Mouse (Mus musculus): ENCODE results near the gene Sugp1. TPM values are rescaled to one million over a fixed set of nuclear protein-coding genes. Genes with fewer than 3 reads are reported as not detected.

Gene Sugp1
- 13.9 TPM for polyA plus RNA-seq (2014; fragmentation: Illumina TruSeq; extraction: RNeasy Lipid Tissue Mini Kit (QIAGEN cat#74804); ENCODE audit: insufficient read depth, low read depth, low replicate concordance)

DNA sequence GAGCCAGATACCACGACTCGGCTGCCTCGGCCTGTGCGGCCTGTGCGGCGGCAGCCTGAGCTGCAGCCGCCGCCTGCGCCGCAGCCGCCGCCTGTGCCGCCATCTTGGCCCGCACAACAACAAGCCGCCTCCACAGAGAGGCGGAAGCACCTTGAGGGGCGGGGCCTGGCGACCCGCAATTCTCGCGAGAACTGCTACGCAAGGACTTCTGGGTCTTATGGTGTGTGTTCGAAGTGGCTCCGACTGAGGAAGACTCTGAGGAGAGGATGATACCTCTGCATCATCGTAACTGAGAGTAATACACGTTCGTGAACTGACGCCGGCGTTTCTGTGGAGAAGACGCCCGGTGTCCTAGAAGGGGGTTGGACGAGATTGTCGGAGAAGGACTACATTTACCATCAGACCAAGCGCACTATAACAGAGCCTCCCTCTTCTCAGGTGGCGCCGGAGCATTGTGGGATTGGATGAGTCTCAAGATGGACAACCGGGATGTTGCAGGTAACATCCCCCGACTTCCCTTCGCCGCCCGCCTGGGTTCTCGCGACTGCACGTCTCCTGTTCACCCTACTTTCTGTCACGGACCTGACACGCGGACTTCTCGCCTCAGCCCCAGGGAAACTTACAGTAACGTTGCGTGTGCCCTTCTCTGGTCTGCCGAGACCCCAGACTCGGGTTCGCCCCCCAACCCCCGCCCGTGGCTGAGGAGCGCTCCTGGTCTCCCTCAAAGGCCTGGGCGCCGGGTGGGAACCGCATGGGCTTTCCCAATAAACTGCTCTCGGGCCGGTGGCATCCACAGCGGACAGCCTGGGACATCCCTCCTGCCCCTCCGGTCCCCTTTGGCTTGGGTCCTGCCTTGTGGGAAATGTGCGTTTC is at the start of gene Sugp1, which contains the start of gene Mau2:
TSS of gene Sugp1 (plus strand) at position 231 of the 873 bp plus-strand sequence.
TSS of gene Mau2 (minus strand) at position 152 of the 873 bp plus-strand sequence.

DNA sequence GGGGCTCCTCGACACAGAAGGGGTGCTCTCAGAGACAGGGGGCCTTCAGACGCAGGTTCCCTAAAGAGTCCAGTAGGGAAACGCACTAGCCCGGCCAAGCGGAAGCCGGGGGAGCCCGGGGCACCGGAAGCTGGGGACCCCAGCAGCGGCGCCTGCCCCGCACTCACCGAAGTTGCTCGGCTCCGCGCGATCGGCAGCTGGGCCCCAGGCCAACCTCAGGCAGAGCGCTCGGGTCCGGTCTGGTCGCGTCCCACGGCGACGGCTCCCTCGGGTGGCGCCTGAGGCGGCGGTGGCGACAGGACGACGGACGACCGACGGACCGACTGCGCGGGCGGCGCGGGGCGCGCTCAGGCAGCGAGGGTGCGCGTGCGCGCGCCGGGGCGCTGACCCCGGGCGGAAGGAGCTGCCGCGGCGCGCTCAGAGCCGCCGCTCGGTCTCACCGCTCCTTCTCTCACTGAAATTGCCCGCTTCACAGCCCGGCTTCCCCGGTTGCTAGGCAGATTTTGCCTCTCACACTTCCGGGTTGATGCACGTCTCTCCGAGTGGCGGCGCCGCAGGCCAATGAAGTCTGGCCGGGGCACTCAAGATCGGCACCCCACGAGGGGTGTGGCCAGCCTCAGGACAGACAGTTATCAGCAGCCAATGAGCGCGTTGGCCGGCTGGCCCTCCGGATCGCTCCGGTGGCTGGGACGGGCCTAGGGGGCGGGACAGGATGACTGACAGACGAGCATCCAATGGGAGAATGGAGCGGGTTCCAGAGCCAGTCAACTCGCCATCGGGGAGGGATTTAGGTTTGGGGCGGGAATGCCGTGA is 46.6 kb upstream of the Sugp1 start, which contains the start of gene Gatad2a:
TSS of gene Gatad2a (minus strand) at position 609 of the 813 bp plus-strand sequence.

DNA sequence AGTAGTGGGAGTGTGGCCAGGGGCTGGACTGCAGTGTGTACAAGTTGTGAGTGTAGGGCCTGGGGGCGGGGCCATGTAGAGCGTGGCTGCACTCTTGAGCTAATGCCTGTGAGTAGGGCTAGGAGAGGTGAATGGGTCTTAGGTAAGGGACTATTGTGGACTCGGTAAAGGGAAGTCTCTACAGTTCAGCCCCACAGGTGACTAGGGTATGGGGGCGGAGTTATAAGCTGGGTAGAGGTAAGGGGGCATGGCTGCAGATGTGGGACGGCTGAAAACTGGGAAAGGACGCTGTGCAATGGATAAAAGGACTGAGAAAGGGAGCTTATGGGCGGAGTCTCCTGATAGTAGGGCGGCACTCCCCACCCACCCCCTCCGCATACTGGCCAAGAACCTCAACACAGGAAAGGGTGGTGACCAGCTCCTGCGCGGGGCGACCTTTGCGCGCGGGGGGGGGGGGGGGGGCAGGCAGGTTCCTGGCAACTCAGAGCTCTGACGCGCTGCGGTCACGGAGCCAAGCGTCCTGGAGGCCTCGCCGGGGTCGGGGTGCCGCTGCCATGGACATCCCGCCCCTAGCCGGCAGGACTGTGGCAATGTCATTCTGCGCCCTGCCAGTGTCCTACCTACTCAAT is 29.9 kb downstream of the Sugp1 start, which contains the start of gene Tm6sf2:
TSS of gene Tm6sf2 (plus strand) at position 484 of the 629 bp plus-strand sequence.

GRCm38 (mm10) chr8:70083285-70083684 is 40.7 kb downstream of the Sugp1 start, which contains the start of gene Hapln4:
Gene Hapln4, plus strand, starts transcription at chr8:70083457.

GRCm38 (mm10) chr8:70120667-70121066 is 78.1 kb downstream of the Sugp1 start, which contains the start of gene Ncan:
Gene Ncan, minus strand, starts transcription at chr8:70120873.

Other genes with a start within 250 kb of the Sugp1 start
- 12.9 TPM for gene Gmip, start 234.1 kb upstream of the Sugp1 start, polyA plus RNA-seq (2014; fragmentation: Illumina TruSeq; extraction: RNeasy Lipid Tissue Mini Kit (QIAGEN cat#74804); ENCODE audit: insufficient read depth, low read depth, low replicate concordance)
- gene Lpar2, start 220.4 kb upstream of the Sugp1 start, polyA plus RNA-seq (2014; fragmentation: Illumina TruSeq; extraction: RNeasy Lipid Tissue Mini Kit (QIAGEN cat#74804); ENCODE audit: insufficient read depth, low read depth, low replicate concordance) = 1.1 TPM
- gene Pbx4, start 210.3 kb upstream of the Sugp1 start, polyA plus RNA-seq (2014; fragmentation: Illumina TruSeq; extraction: RNeasy Lipid Tissue Mini Kit (QIAGEN cat#74804); ENCODE audit: insufficient read depth, low read depth, low replicate concordance) = 2.6 TPM
- gene Cilp2, start 155.1 kb upstream of the Sugp1 start, polyA plus RNA-seq (2014; fragmentation: Illumina TruSeq; extraction: RNeasy Lipid Tissue Mini Kit (QIAGEN cat#74804); ENCODE audit: insufficient read depth, low read depth, low replicate concordance) = 0.38 TPM
- 0.35 TPM for gene Tssk6, start 140.6 kb upstream of the Sugp1 start, polyA plus RNA-seq (2014; fragmentation: Illumina TruSeq; extraction: RNeasy Lipid Tissue Mini Kit (QIAGEN cat#74804); ENCODE audit: insufficient read depth, low read depth, low replicate concordance)
- 137 TPM for gene Ndufa13, start 140.3 kb upstream of the Sugp1 start, polyA plus RNA-seq (2014; fragmentation: Illumina TruSeq; extraction: RNeasy Lipid Tissue Mini Kit (QIAGEN cat#74804); ENCODE audit: insufficient read depth, low read depth, low replicate concordance)
- gene Yjefn3, start 140.1 kb upstream of the Sugp1 start, polyA plus RNA-seq (2014; fragmentation: Illumina TruSeq; extraction: RNeasy Lipid Tissue Mini Kit (QIAGEN cat#74804); ENCODE audit: insufficient read depth, low read depth, low replicate concordance) = 2.1 TPM
- 24.1 TPM for gene Gatad2a, start 46.4 kb upstream of the Sugp1 start, polyA plus RNA-seq (2014; fragmentation: Illumina TruSeq; extraction: RNeasy Lipid Tissue Mini Kit (QIAGEN cat#74804); ENCODE audit: insufficient read depth, low read depth, low replicate concordance)
- gene Mau2, start 79 bp upstream of the Sugp1 start, polyA plus RNA-seq (2014; fragmentation: Illumina TruSeq; extraction: RNeasy Lipid Tissue Mini Kit (QIAGEN cat#74804); ENCODE audit: insufficient read depth, low read depth, low replicate concordance) = 17.0 TPM
- 1.8 TPM for gene Tm6sf2, start 30.1 kb downstream of the Sugp1 start, polyA plus RNA-seq (2014; fragmentation: Illumina TruSeq; extraction: RNeasy Lipid Tissue Mini Kit (QIAGEN cat#74804); ENCODE audit: insufficient read depth, low read depth, low replicate concordance)
- not detected for gene Hapln4, start 40.6 kb downstream of the Sugp1 start, polyA plus RNA-seq (2014; fragmentation: Illumina TruSeq; extraction: RNeasy Lipid Tissue Mini Kit (QIAGEN cat#74804); ENCODE audit: insufficient read depth, low read depth, low replicate concordance)
- not detected for gene Ncan, start 78.1 kb downstream of the Sugp1 start, polyA plus RNA-seq (2014; fragmentation: Illumina TruSeq; extraction: RNeasy Lipid Tissue Mini Kit (QIAGEN cat#74804); ENCODE audit: insufficient read depth, low read depth, low replicate concordance)
- gene Nr2c2ap, start 88.5 kb downstream of the Sugp1 start, polyA plus RNA-seq (2014; fragmentation: Illumina TruSeq; extraction: RNeasy Lipid Tissue Mini Kit (QIAGEN cat#74804); ENCODE audit: insufficient read depth, low read depth, low replicate concordance) = 20.7 TPM
- 15.4 TPM for gene Rfxank, start 96.3 kb downstream of the Sugp1 start, polyA plus RNA-seq (2014; fragmentation: Illumina TruSeq; extraction: RNeasy Lipid Tissue Mini Kit (QIAGEN cat#74804); ENCODE audit: insufficient read depth, low read depth, low replicate concordance)
- 30.0 TPM for gene Borcs8, start 96.7 kb downstream of the Sugp1 start, polyA plus RNA-seq (2014; fragmentation: Illumina TruSeq; extraction: RNeasy Lipid Tissue Mini Kit (QIAGEN cat#74804); ENCODE audit: insufficient read depth, low read depth, low replicate concordance)
- 0.18 TPM for gene Mef2b, start 96.9 kb downstream of the Sugp1 start, polyA plus RNA-seq (2014; fragmentation: Illumina TruSeq; extraction: RNeasy Lipid Tissue Mini Kit (QIAGEN cat#74804); ENCODE audit: insufficient read depth, low read depth, low replicate concordance)
- gene Tmem161a, start 129.5 kb downstream of the Sugp1 start, polyA plus RNA-seq (2014; fragmentation: Illumina TruSeq; extraction: RNeasy Lipid Tissue Mini Kit (QIAGEN cat#74804); ENCODE audit: insufficient read depth, low read depth, low replicate concordance) = 27.7 TPM
- 5.3 TPM for gene Slc25a42, start 169.5 kb downstream of the Sugp1 start, polyA plus RNA-seq (2014; fragmentation: Illumina TruSeq; extraction: RNeasy Lipid Tissue Mini Kit (QIAGEN cat#74804); ENCODE audit: insufficient read depth, low read depth, low replicate concordance)
- 14.4 TPM for gene Sugp2, start 191.4 kb downstream of the Sugp1 start, polyA plus RNA-seq (2014; fragmentation: Illumina TruSeq; extraction: RNeasy Lipid Tissue Mini Kit (QIAGEN cat#74804); ENCODE audit: insufficient read depth, low read depth, low replicate concordance)
- gene Armc6, start 191.7 kb downstream of the Sugp1 start, polyA plus RNA-seq (2014; fragmentation: Illumina TruSeq; extraction: RNeasy Lipid Tissue Mini Kit (QIAGEN cat#74804); ENCODE audit: insufficient read depth, low read depth, low replicate concordance) = 8.7 TPM
- gene Homer3, start 240.0 kb downstream of the Sugp1 start, polyA plus RNA-seq (2014; fragmentation: Illumina TruSeq; extraction: RNeasy Lipid Tissue Mini Kit (QIAGEN cat#74804); ENCODE audit: insufficient read depth, low read depth, low replicate concordance) = 25.3 TPM

Data from lung, adult 10 weeks (tissue).